Mouse (Mus musculus) adrenal gland, postnatal 0 days (tissue): ENCODE measurements around the gene Olfr1053. TPM values are rescaled to one million over a fixed set of nuclear protein-coding genes. Genes with fewer than 3 reads are reported as not detected.

Source experiments
- polyA plus RNA-seq: library from polyadenylated mRNA; unstranded; fragments of >200 nt; fragmentation: Nextera tagmentation; extraction: Ambion mirVana; gene quantifications from 2 replicates; pipeline ENCODE4 v1.2.1, GENCODE M21; 2015

Gene Olfr1053
- polyA plus RNA-seq = not detected in 2 replicates

DNA sequence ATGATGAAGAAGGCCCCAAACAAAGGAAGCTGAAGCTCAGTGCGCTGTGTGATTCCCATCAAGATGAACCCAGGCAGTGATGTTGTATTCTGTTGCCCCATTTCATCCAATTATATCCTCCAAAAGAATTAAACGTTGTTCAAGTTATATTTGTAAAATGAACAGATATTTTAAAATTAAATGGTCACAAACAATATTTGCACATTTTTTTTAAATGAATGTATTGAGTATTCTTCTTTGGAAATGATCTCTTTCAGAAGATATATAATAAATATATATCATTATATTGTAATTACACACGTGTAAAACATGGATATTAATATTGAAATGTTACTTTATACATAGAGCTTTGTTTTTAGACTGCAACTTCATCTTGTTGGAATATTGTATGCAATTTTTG is at the start of gene Olfr1053:
Gene Olfr1053, minus strand, starts transcription at position 101 of the 400 bp plus-strand sequence.

DNA sequence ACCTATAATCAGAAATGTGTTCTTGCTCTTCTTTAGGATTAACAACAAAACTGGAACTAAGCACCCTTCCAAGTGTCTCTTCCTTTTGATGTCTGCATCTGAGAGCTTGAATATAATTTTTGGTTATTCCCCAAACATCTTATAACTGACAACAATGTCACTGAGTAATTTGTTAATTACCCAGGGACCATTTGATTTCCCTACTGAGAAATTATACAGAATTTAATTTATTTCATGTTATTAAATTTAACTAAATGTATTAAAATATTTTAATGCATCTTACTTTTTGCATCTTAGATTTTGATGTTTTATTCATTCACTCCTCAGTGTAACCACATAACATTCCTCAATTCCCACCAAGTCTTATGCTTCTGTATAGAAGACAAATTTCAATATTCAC is 47.3 kb upstream of the Olfr1053 start, which contains the start of gene Olfr1056:
Gene Olfr1056, minus strand, starts transcription at position 101 of the 400 bp plus-strand sequence.

GRCm38 (mm10) chr2:86350184-86350583 is 35.1 kb upstream of the Olfr1053 start, which contains the start of gene Olfr1055:
Gene Olfr1055 (minus strand): TSS chr2:86350284.

GRCm38 (mm10) chr2:86335333-86335732 is 20.2 kb upstream of the Olfr1053 start, which contains the start of gene Olfr1054:
Gene Olfr1054 (minus strand): TSS chr2:86335433.

DNA sequence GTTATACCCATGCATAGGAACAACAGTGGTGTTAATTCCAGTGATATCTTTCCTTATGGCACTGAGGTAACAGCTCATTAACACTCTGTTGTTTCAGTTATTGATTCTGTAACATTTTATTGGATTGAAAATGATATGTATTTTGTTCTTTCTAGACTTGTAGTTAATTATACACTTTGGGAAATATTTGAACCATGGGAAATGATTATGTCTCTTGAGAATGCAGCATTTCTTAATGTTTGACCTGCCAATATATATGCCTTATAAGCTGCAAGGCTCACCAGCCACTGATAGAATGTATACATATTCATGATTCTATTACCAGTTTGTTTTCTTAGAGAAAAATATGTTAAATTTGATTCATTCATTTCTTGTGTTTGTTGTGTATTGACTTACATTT is 22.9 kb downstream of the Olfr1053 start, which contains the start of gene Olfr1052:
Gene Olfr1052, plus strand, starts transcription at position 301 of the 400 bp plus-strand sequence.

GRCm38 (mm10) chr2:86278988-86279387 is 36.1 kb downstream of the Olfr1053 start, which contains the start of gene Olfr1051:
Gene Olfr1051 (minus strand): TSS chr2:86279088.

Other genes starting within 250 kb of the Olfr1053 start
- gene Olfr1036, start 241.3 kb downstream of the Olfr1053 start, polyA plus RNA-seq = not detected in 2 replicates
- not detected in 2 replicates for gene Olfr1037, start 227.9 kb downstream of the Olfr1053 start, polyA plus RNA-seq
- gene Olfr1039, start 179.4 kb downstream of the Olfr1053 start, polyA plus RNA-seq = not detected in 2 replicates
- gene Olfr1040, start 168.6 kb downstream of the Olfr1053 start, polyA plus RNA-seq = not detected in 2 replicates
- 0.08 TPM in 1 of 2 replicates, not detected in the other for gene Olfr1042, start 153.4 kb downstream of the Olfr1053 start, polyA plus RNA-seq
- not detected in 2 replicates for gene Olfr1043, start 147.8 kb downstream of the Olfr1053 start, polyA plus RNA-seq
- gene Olfr1044, start 137.5 kb downstream of the Olfr1053 start, polyA plus RNA-seq = not detected in 2 replicates
- not detected in 2 replicates for gene Olfr52, start 129.6 kb downstream of the Olfr1053 start, polyA plus RNA-seq
- not detected in 2 replicates for gene Olfr1045, start 112.3 kb downstream of the Olfr1053 start, polyA plus RNA-seq
- gene Olfr1046, start 96.0 kb downstream of the Olfr1053 start, polyA plus RNA-seq = not detected in 2 replicates
- gene Olfr1047, start 83.9 kb downstream of the Olfr1053 start, polyA plus RNA-seq = not detected in 2 replicates
- gene Olfr1048, start 75.0 kb downstream of the Olfr1053 start, polyA plus RNA-seq = not detected in 2 replicates
- gene Olfr1049, start 57.0 kb downstream of the Olfr1053 start, polyA plus RNA-seq = not detected in 2 replicates
- not detected in 2 replicates for gene Olfr1051, start 36.2 kb downstream of the Olfr1053 start, polyA plus RNA-seq
- not detected in 2 replicates for gene Olfr1052, start 22.8 kb downstream of the Olfr1053 start, polyA plus RNA-seq
- not detected in 2 replicates for gene Olfr1054, start 20.1 kb upstream of the Olfr1053 start, polyA plus RNA-seq
- gene Olfr1055, start 35.0 kb upstream of the Olfr1053 start, polyA plus RNA-seq = not detected in 2 replicates
- gene Olfr1056, start 47.2 kb upstream of the Olfr1053 start, polyA plus RNA-seq = not detected in 2 replicates
- gene Olfr1057, start 63.1 kb upstream of the Olfr1053 start, polyA plus RNA-seq = not detected in 2 replicates
- not detected in 2 replicates for gene Olfr1058, start 73.3 kb upstream of the Olfr1053 start, polyA plus RNA-seq
- gene Olfr1061, start 98.8 kb upstream of the Olfr1053 start, polyA plus RNA-seq = not detected in 2 replicates
- not detected in 2 replicates for gene Olfr1062, start 111.5 kb upstream of the Olfr1053 start, polyA plus RNA-seq
- gene Olfr1065, start 135.3 kb upstream of the Olfr1053 start, polyA plus RNA-seq = not detected in 2 replicates
- not detected in 2 replicates for gene Olfr1066, start 141.0 kb upstream of the Olfr1053 start, polyA plus RNA-seq
- gene Olfr228, start 172.1 kb upstream of the Olfr1053 start, polyA plus RNA-seq = not detected in 2 replicates
- not detected in 2 replicates for gene Olfr1076, start 193.2 kb upstream of the Olfr1053 start, polyA plus RNA-seq
- not detected in 2 replicates for gene Olfr1079, start 227.2 kb upstream of the Olfr1053 start, polyA plus RNA-seq
- not detected in 2 replicates for gene Olfr1080, start 243.0 kb upstream of the Olfr1053 start, polyA plus RNA-seq